Mouse (Mus musculus): ENCODE data around the gene Zfyve28. TPM values are rescaled to one million over a fixed set of nuclear protein-coding genes. Genes with fewer than 3 reads are reported as not detected.

The Zfyve28 gene
- total and polyA plus RNA-seq, 3 experiments: 0.12 to 0.14 TPM; not detected in 1

GRCm38 (mm10) chr5:34205788-34206187 is 82.5 kb downstream of the Zfyve28 start:
- Histone ChIP-seq H3K27ac (ENCODE audit: control insufficient read depth, low read depth, low read length) (no peak overlapping the region), H3K4me3 (ENCODE audit: control insufficient read depth in 1 of 2, insufficient read depth in 1 of 2, low read depth in 2 of 2, low read length in 2 of 2) (no peak overlapping the region), H3K36me3 (ENCODE audit: control insufficient read depth in 1 of 2, insufficient read depth in 2 of 2, low read length in 2 of 2) (no peaks in the 10 kb centered on the region), H3K4me1 (ENCODE audit: control insufficient read depth in 1 of 2, insufficient read depth in 2 of 2, low read length in 2 of 2) (no peaks in the 10 kb centered on the region), H3K9ac (ENCODE audit: control insufficient read depth, low read depth, low read length, poor library complexity, severe bottlenecking) (no peak overlapping the region), H3K79me2 (ENCODE audit: control insufficient read depth, insufficient read depth, low read length, poor library complexity) (no peaks in the 10 kb centered on the region), H3K27me3 (ENCODE audit: control insufficient read depth in 1 of 2, insufficient read depth in 2 of 2, low read length in 2 of 2) (peaks cover 2 to 3% of the 10 kb centered on the region in 2 experiments; a peak in 3 of 4 replicates), H3K9me3 (replicated peaks; ENCODE audit: insufficient read depth, low read length) (no peaks in the 10 kb centered on the region)
- no peak for DNase-seq (ENCODE audit: low read depth, low spot score)
- TF ChIP-seq MXI1 (IDR thresholded peaks at IDR 0.05; ENCODE audit: low read depth, low read length) (no peak), ZNF384 (IDR thresholded peaks at IDR 0.05; ENCODE audit: low read depth, low read length) (no peak), RCOR1 (IDR thresholded peaks at IDR 0.05; ENCODE audit: low read depth, low read length) (no peak), BHLHE40 (IDR thresholded peaks at IDR 0.05; ENCODE audit: borderline replicate concordance, low read depth, low read length) (no peak), ETS1 (IDR thresholded peaks at IDR 0.05; ENCODE audit: low read depth, low read length) (no peak), UBTF (IDR thresholded peaks at IDR 0.05; ENCODE audit: borderline replicate concordance, insufficient read depth, low read depth, low read length) (no peak), KAT2A (conservative IDR thresholded peaks at IDR 0.05; ENCODE audit: low read depth, low read length) (no peak), ZKSCAN1 (IDR thresholded peaks at IDR 0.05; ENCODE audit: low read depth, low read length) (no peak), E2F4 (IDR thresholded peaks at IDR 0.05; ENCODE audit: borderline replicate concordance, low read depth, low read length) (no peak), POLR2AphosphoS2 (IDR thresholded peaks at IDR 0.05; ENCODE audit: low read length) (no peak)

- H3K9me3 ChIP-seq (replicated peaks; ENCODE audit: insufficient read depth, low read length): no peaks in the 10 kb centered on the region
- no peak for DNase-seq (ENCODE audit: low read depth, low spot score)
- no peak overlapping the region for H3K4me3 ChIP-seq (ENCODE audit: control insufficient read depth in 1 of 2, insufficient read depth in 1 of 2, low read depth in 2 of 2, low read length in 2 of 2)
- H3K36me3 ChIP-seq (ENCODE audit: control insufficient read depth in 1 of 2, insufficient read depth in 2 of 2, low read length in 2 of 2): no peaks in the 10 kb centered on the region
- H3K9ac ChIP-seq (ENCODE audit: control insufficient read depth, low read depth, low read length, poor library complexity, severe bottlenecking): no peak overlapping the region
- H3K79me2 ChIP-seq (ENCODE audit: control insufficient read depth, insufficient read depth, low read length, poor library complexity): no peaks in the 10 kb centered on the region
- peaks cover 3 to 4% of the 10 kb centered on the region in 2 experiments; a peak in 3 of 4 replicates for H3K27me3 ChIP-seq (ENCODE audit: control insufficient read depth in 1 of 2, insufficient read depth in 2 of 2, low read length in 2 of 2)
- no peak overlapping the region for H3K27ac ChIP-seq (ENCODE audit: control insufficient read depth, low read depth, low read length)
- TF ChIP-seq ZC3H11A (IDR thresholded peaks at IDR 0.05; ENCODE audit: low read depth, low read length) (no peak), BHLHE40 (IDR thresholded peaks at IDR 0.05; ENCODE audit: borderline replicate concordance, low read depth, low read length) (no peak), KAT2A (conservative IDR thresholded peaks at IDR 0.05; ENCODE audit: low read depth, low read length) (no peak), E2F4 (IDR thresholded peaks at IDR 0.05; ENCODE audit: borderline replicate concordance, low read depth, low read length) (no peak), MAZ (IDR thresholded peaks at IDR 0.05; ENCODE audit: low read depth, low read length) (no peak)
- no peaks in the 10 kb centered on the region for H3K4me1 ChIP-seq (ENCODE audit: control insufficient read depth in 1 of 2, insufficient read depth in 2 of 2, low read length in 2 of 2)
Observed at GRCm38 (mm10) chr5:34204911-34205310, 83.3 kb downstream of the Zfyve28 start.

DNA sequence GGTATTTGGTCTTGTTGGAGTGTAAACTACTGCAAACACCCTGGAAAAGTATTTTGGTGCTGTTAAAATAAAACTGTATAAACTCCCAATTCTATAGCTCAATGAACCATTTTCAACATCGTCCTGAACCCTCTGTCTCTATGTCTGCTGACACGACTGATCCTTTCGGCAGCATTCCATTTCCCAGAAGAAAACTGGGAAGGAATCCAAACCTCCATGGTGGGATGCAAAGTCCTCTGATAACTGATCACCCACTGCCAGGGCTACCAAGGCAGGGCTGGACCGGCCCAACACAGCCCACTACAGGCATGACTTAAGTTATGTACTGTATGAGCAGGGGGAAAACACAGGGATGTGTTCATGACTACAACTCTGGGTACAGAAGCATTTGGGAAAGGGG is 86.2 kb downstream of the Zfyve28 start:
- no peak for DNase-seq (ENCODE audit: low read depth, low spot score)
- no peak overlapping the region for H3K9ac ChIP-seq (ENCODE audit: control insufficient read depth, low read depth, low read length, poor library complexity, severe bottlenecking)
- H3K36me3 ChIP-seq (ENCODE audit: control insufficient read depth in 1 of 2, insufficient read depth in 2 of 2, low read length in 2 of 2): no peaks in the 10 kb centered on the region
- H3K79me2 ChIP-seq (ENCODE audit: control insufficient read depth, insufficient read depth, low read length, poor library complexity): no peaks in the 10 kb centered on the region
- no peak for TF ChIP-seq MAFK (IDR thresholded peaks at IDR 0.05; ENCODE audit: borderline replicate concordance, low read depth, low read length)
- TF ChIP-seq ZMIZ1 (IDR thresholded peaks at IDR 0.05; ENCODE audit: low read depth, low read length): no peak
- no peak for TF ChIP-seq SMC3 (IDR thresholded peaks at IDR 0.05; ENCODE audit: low read depth, low read length)
- TF ChIP-seq TCF12 (IDR thresholded peaks at IDR 0.05; ENCODE audit: low read depth, low read length): no peak
- TF ChIP-seq GATA1 (IDR thresholded peaks at IDR 0.05; ENCODE audit: low read depth, low read length): no peak
- no peak for TF ChIP-seq GABPA (IDR thresholded peaks at IDR 0.05; ENCODE audit: low read depth, low read length)
- TF ChIP-seq TAL1 (IDR thresholded peaks at IDR 0.05; ENCODE audit: low read length): no peak
- TF ChIP-seq SIN3A (IDR thresholded peaks at IDR 0.05; ENCODE audit: low read length): no peak
- no peak for TF ChIP-seq RAD21 (IDR thresholded peaks at IDR 0.05; ENCODE audit: low read depth, low read length)
- TF ChIP-seq CHD2 (IDR thresholded peaks at IDR 0.05; ENCODE audit: low read length): no peak
- no peak for TF ChIP-seq ETS1 (IDR thresholded peaks at IDR 0.05; ENCODE audit: low read depth, low read length)
- TF ChIP-seq MYC (IDR thresholded peaks at IDR 0.05; ENCODE audit: low read depth, low read length): no peak
- TF ChIP-seq NELFE (IDR thresholded peaks at IDR 0.05; ENCODE audit: low read depth, low read length): no peak
- TF ChIP-seq MYB (IDR thresholded peaks at IDR 0.05; ENCODE audit: low read depth, low read length): no peak
- no peak for TF ChIP-seq KAT2A (conservative IDR thresholded peaks at IDR 0.05; ENCODE audit: low read depth, low read length)
- TF ChIP-seq ZNF384 (IDR thresholded peaks at IDR 0.05; ENCODE audit: low read depth, low read length): no peak
- TF ChIP-seq E2F4 (IDR thresholded peaks at IDR 0.05; ENCODE audit: borderline replicate concordance, low read depth, low read length): no peak
- H3K4me1 ChIP-seq (ENCODE audit: control insufficient read depth in 1 of 2, insufficient read depth in 2 of 2, low read length in 2 of 2): no peaks in the 10 kb centered on the region
- no peak overlapping the region for H3K4me3 ChIP-seq (ENCODE audit: control insufficient read depth in 1 of 2, insufficient read depth in 1 of 2, low read depth in 2 of 2, low read length in 2 of 2)
- peaks cover 7 to 8% of the 10 kb centered on the region in 2 experiments for H3K27me3 ChIP-seq (ENCODE audit: control insufficient read depth in 1 of 2, insufficient read depth in 2 of 2, low read length in 2 of 2)
- H3K9me3 ChIP-seq (replicated peaks; ENCODE audit: insufficient read depth, low read length): no peaks in the 10 kb centered on the region
- H3K27ac ChIP-seq (ENCODE audit: control insufficient read depth, low read depth, low read length): no peak overlapping the region

All from MEL (cell line).